Mouse (Mus musculus): ENCODE results near the gene Myo5a. TPM values are rescaled to one million over a fixed set of nuclear protein-coding genes. Genes with fewer than 3 reads are reported as not detected.

Gene Myo5a
- total and polyA plus RNA-seq, 2 experiments from 2014 or later: 42.1 to 110 TPM

DNA sequence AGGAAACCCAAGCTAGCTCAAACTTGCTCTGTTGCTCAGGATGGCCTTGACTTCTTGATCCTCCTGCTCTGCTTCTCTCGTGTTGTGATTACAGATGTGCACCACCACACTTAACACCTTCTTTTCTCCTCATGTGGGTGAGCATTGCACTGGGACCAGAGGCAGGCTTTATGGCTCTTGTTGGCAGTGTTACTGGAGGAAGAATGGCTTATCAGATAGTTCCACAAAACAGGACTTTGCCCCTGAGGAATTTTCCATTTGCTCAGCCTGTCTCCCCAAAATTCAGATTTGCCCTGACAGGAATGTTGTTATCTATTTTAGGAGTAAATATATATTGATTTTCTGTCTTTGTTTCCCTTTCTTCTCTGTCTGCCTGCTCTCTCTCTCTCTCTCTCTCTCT, 36.1 kb upstream of the Myo5a start:
- DNase-seq (ENCODE audit: low spot score) (no peak), ATAC-seq (no peak)
- Histone ChIP-seq H3K9ac (replicated peaks; ENCODE audit: low read length) (no peak overlapping the region), H3K27ac (no peak overlapping the region), H3K36me3 (ENCODE audit: insufficient read depth, low read length) (no peaks in the 10 kb centered on the region; the same call in 1 of the 2 replicates), H3K4me3 (ENCODE audit: low read length) (no peak overlapping the region), H3K4me2 (ENCODE audit: low read depth, low read length) (no peak overlapping the region), H3K4me1 (ENCODE audit: insufficient read depth, low read length) (0 out of 2 replicates have a peak, but pooled peaks cover 3% of the 10 kb centered on the region), H3K27me3 (ENCODE audit: insufficient read depth, low read length) (no peaks in the 10 kb centered on the region), H3K9me3 (ENCODE audit: low read length) (no peaks in the 10 kb centered on the region)
- TF ChIP-seq CTCF (IDR thresholded peaks at IDR 0.05; ENCODE audit: low read depth): no peak
- 65% methylated on average over 1 of the region's 1 CpGs for WGBS

GRCm38 (mm10) chr9:75035944-75036343, 34.9 kb upstream of the Myo5a start:
- Histone ChIP-seq H3K4me1 (ENCODE audit: insufficient read depth, low read length) (0 out of 2 replicates have a peak, but pooled peaks cover 3% of the 10 kb centered on the region), H3K9ac (replicated peaks; ENCODE audit: low read length) (no peak overlapping the region), H3K4me2 (ENCODE audit: low read depth, low read length) (no peak overlapping the region), H3K36me3 (ENCODE audit: insufficient read depth, low read length) (no peaks in the 10 kb centered on the region; the same call in 1 of the 2 replicates), H3K27me3 (ENCODE audit: insufficient read depth, low read length) (no peaks in the 10 kb centered on the region), H3K4me3 (ENCODE audit: low read length) (no peak overlapping the region), H3K9me3 (ENCODE audit: low read length) (no peaks in the 10 kb centered on the region), H3K27ac (no peak overlapping the region)
- no peak for ATAC-seq
- DNase-seq (ENCODE audit: low spot score): no peak
- WGBS: 80% methylated on average over 4 of the region's 4 CpGs
- no peak for TF ChIP-seq CTCF (IDR thresholded peaks at IDR 0.05; ENCODE audit: low read depth)

DNA sequence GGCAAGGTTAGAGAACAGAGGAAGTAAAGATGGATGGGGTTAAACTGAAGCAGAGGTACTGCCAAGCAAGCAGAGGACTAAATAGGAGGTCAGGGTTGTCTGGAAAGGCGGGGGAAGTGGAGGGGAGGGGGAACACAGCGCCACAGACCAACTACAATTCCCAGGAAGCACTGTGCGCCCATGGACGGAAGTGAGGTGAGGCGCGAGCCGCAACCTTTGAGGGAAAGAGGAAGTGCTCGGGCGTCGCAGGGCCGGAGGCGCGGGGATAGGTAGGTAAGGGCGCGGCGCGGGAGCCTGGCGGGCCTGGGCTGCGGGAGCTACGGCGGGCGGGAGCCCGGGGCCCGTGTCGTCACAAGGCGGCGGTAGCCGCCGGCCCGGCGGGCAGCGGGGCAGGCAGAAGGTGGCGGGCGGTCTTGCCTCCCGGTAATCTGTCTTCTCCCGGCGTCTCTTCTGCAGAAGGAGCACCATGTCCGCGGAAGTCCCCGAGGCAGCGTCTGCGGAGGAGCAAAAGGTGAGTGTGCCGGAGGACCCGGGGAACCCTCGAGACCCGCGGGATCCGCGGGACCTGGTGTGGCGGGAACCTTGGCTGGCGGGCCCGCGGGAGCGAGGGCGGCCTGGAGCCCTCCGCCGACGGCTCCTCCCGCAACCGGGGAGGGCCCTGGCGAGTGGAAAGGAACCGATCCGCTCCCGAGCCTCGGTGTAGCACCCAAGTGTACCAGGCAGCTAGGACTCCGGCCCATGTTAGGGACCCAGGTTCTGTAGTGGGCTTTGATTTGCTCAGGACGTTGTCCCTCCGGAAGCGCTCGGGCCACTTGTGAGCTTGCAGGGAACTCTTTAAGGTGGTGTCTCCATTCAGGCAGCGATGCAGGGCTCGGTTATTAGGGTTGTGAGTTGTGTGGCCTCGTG, 33.1 kb upstream of the Myo5a start, which contains the start of gene Arpp19:
Gene Arpp19 (plus strand): TSS at position 164 of the 906 bp plus-strand sequence.
- 0 out of 2 replicates have a peak, but pooled peaks cover 3% of the 10 kb centered on the region for H3K4me1 ChIP-seq (ENCODE audit: insufficient read depth, low read length)
- H3K27ac ChIP-seq: peak within 1 kb of the TSS; percentile 70
- peak within 1 kb of the TSS; percentile 87 for H3K4me3 ChIP-seq (ENCODE audit: low read length)
- H3K36me3 ChIP-seq (ENCODE audit: insufficient read depth, low read length): no peaks in the 10 kb centered on the region
- no peak for TF ChIP-seq CTCF (IDR thresholded peaks at IDR 0.05; ENCODE audit: low read depth)
- H3K9ac ChIP-seq (replicated peaks; ENCODE audit: low read length): peak within 1 kb of the TSS; percentile 84
- WGBS: 1% methylated on average over 57 of the region's 73 CpGs
- DNase-seq (ENCODE audit: low spot score) (peak; percentile 94), ATAC-seq (peak; percentile 96)
- no peaks in the 10 kb centered on the region for H3K27me3 ChIP-seq (ENCODE audit: insufficient read depth, low read length)
- no peaks in the 10 kb centered on the region for H3K9me3 ChIP-seq (ENCODE audit: low read length)
- peak within 1 kb of the TSS; percentile 71 for H3K4me2 ChIP-seq (ENCODE audit: low read depth, low read length)

GRCm38 (mm10) chr9:75038357-75038688, 32.5 kb upstream of the Myo5a start:
- WGBS: 1% methylated on average over 10 of the region's 10 CpGs
- H3K4me2 ChIP-seq (ENCODE audit: low read depth, low read length): peak overlapping the region; percentile 71
- H3K36me3 ChIP-seq (ENCODE audit: insufficient read depth, low read length): no peaks in the 10 kb centered on the region
- peak overlapping the region; percentile 87 for H3K4me3 ChIP-seq (ENCODE audit: low read length)
- ATAC-seq (no peak), DNase-seq (ENCODE audit: low spot score) (no peak)
- peak overlapping the region; percentile 84 for H3K9ac ChIP-seq (replicated peaks; ENCODE audit: low read length)
- H3K4me1 ChIP-seq (ENCODE audit: insufficient read depth, low read length): 0 out of 2 replicates have a peak, but pooled peaks cover 3% of the 10 kb centered on the region
- no peak overlapping the region for H3K27ac ChIP-seq
- H3K27me3 ChIP-seq (ENCODE audit: insufficient read depth, low read length): no peaks in the 10 kb centered on the region
- no peak for TF ChIP-seq CTCF (IDR thresholded peaks at IDR 0.05; ENCODE audit: low read depth)
- no peaks in the 10 kb centered on the region for H3K9me3 ChIP-seq (ENCODE audit: low read length)

DNA sequence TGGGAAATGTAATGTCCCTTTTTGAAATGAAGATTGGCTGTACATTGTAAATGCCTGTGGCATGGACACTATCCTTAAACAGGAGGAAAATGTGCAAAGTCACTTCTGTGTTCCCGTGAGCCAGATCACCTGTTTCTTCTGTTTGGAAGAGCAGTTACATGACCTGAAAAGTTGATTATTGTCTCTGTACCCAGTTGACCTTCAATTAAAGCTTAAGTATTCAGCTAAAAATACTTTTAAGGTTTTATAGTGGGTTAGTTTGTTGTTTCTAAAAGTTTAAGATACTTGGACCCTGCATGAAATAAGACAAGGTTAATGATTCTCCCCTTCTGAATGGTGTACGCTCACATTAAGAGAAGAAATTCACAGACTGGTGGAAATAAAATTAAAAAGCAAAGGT, 30.2 kb upstream of the Myo5a start:
- TF ChIP-seq CTCF (IDR thresholded peaks at IDR 0.05; ENCODE audit: low read depth): no peak
- ATAC-seq (no peak), DNase-seq (ENCODE audit: low spot score) (no peak)
- H3K27me3 ChIP-seq (ENCODE audit: insufficient read depth, low read length): no peaks in the 10 kb centered on the region
- no peaks in the 10 kb centered on the region for H3K9me3 ChIP-seq (ENCODE audit: low read length)
- H3K36me3 ChIP-seq (ENCODE audit: insufficient read depth, low read length): no peaks in the 10 kb centered on the region
- H3K9ac ChIP-seq (replicated peaks; ENCODE audit: low read length): no peak overlapping the region
- no peak overlapping the region for H3K4me2 ChIP-seq (ENCODE audit: low read depth, low read length)
- no peak overlapping the region for H3K27ac ChIP-seq
- H3K4me3 ChIP-seq (ENCODE audit: low read length): no peak overlapping the region
- H3K4me1 ChIP-seq (ENCODE audit: insufficient read depth, low read length): 0 out of 2 replicates have a peak, but pooled peaks cover 3% of the 10 kb centered on the region
- WGBS: 91% methylated on average over 2 of the region's 2 CpGs

DNA sequence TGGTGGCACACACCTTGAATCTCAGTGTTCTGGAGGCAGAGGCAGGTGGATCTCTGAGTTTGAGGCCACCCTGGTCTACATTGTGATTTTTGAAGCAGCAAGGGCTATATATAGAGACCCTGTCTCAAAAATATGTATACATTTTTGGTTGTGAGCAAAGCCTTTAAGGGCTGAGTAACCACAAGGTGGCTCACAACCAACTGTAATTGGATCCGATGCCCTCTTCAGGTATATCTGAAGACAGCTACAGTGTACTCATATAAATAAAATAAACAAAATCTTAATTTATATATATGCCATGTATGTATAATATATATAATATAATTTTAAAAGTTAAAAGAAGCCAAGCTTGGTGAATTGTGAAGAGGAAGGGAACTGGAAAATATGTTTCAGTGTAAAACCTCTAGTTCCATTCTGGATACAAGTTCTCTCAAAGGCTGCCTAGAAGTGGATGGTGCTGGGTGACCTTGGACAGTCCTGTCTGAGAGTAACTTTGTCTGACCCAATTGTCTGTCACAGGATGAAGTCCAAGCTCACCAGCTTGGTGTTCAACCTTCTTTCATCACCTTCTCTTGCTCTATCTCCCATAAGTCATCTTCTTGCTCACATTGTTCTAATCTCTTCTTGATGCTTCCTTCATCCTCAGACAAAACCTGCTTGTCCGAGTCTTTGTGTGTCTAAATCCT, 28.8 kb upstream of the Myo5a start:
- Histone ChIP-seq H3K4me3 (ENCODE audit: low read length) (no peak overlapping the region), H3K4me1 (ENCODE audit: insufficient read depth, low read length) (0 out of 2 replicates have a peak, but pooled peaks cover 3% of the 10 kb centered on the region), H3K9me3 (ENCODE audit: low read length) (no peaks in the 10 kb centered on the region), H3K36me3 (ENCODE audit: insufficient read depth, low read length) (0 out of 2 replicates have a peak, but pooled peaks cover 6% of the 10 kb centered on the region), H3K27me3 (ENCODE audit: insufficient read depth, low read length) (no peaks in the 10 kb centered on the region), H3K4me2 (ENCODE audit: low read depth, low read length) (no peak overlapping the region), H3K27ac (no peak overlapping the region), H3K9ac (replicated peaks; ENCODE audit: low read length) (no peak overlapping the region)
- DNase-seq (ENCODE audit: low spot score) (peak; percentile 10), ATAC-seq (no peak)
- TF ChIP-seq CTCF (IDR thresholded peaks at IDR 0.05; ENCODE audit: low read depth): peak; percentile 38
- WGBS: 81% methylated on average over 2 of the region's 2 CpGs

All from hindbrain, postnatal 0 days (tissue).